Comparison of ENCODE assay signal across 14 mouse cellular contexts in the genomic region with DNA sequence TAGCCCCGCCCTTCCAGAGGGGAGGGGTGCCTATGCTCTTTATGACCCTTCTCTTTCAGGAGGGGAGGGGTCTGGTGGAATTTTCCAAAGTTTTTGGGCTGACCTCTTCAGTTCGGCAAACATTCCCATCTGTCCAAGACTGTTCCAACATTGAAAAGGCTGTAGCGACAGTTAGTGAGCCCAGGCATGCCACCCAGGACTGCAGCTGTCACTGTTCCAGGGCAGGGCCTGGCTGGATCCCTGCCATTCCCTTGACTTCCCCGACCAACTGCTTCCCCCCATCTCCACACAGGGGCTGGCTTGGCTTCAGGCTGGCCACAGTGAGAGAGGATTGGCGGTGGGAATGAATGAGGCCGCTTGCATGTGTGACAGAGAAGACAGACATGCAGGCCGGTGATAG. TPM values are rescaled to one million over a fixed set of nuclear protein-coding genes. Genes with fewer than 3 reads are reported as not detected.
DNase-seq lines count a peak whose midpoint lies in the region; TF ChIP-seq lines count a peak whose summit lies in the region.
"Had no signal": no experiment of that assay in that cellular context is flagged by ENCODE, and none has a peak within 500 bp of the region (broad histone marks: within the 10 kb centered on the region; RNA-seq: fewer than 3 reads in every experiment).

No protein-coding gene starts in this region.

- intact Hi-C loops in left cerebral cortex, postnatal 4 days (cut with DNase I), result no loop called here
- intact Hi-C loops in left cerebral cortex, postnatal 10 days (cut with DNase I), result no loop called here

- no peak overlapping the region for H3K4me3 ChIP-seq in myocyte
- H3K4me3 ChIP-seq: gastrocnemius, adult 2 months; megakaryocyte, embryonic 14.5 days had no signal

- peaks cover 3% of the 10 kb centered on the region for H3K27me3 ChIP-seq in myocyte (ENCODE audit: control insufficient read depth, insufficient read depth, insufficient read length)
- H3K27me3 ChIP-seq: Patski had no signal

- peak; percentile 35 to 70 for DNase-seq in cerebellum, postnatal 4 days (ENCODE audit: low spot score in 2 of 2)
- DNase-seq in cerebellum, adult 11 months, result no peak
- DNase-seq in left cerebral cortex, postnatal 4 days, result peak; percentile 86
- DNase-seq in left cerebral cortex, postnatal 10 days (ENCODE audit: extremely low spot score in 1 of 2, low spot score in 2 of 2), result no peak
- peak; percentile 29 for DNase-seq in right cerebral cortex, postnatal 4 days
- no peak for DNase-seq in right cerebral cortex, postnatal 14 days
- DNase-seq in urinary bladder, adult 18-20 months (ENCODE audit: low spot score in 2 of 2), result no peak
- DNase-seq: gastrocnemius, adult 2 months; heart, postnatal 36 days; kidney, postnatal 14 days had no signal

- TF ChIP-seq POLR2A in myocyte (IDR thresholded peaks at IDR 0.05; ENCODE audit: insufficient read length, low read depth), result no peak

- no peaks in the 10 kb centered on the region for H3K79me2 ChIP-seq in myocyte (ENCODE audit: control insufficient read depth, insufficient read depth)

- no peak overlapping the region for H3K4me2 ChIP-seq in myocyte (ENCODE audit: low read depth)
- H3K4me2 ChIP-seq: heart, embryonic 11.5 days had no signal

- no peaks in the 10 kb centered on the region for H3K36me3 ChIP-seq in myocyte (ENCODE audit: control insufficient read depth, insufficient read depth)

- H3ac ChIP-seq in myocyte (ENCODE audit: control insufficient read depth, insufficient read length), result no peak overlapping the region

TF ChIP-seq in myocyte, 11 proteins besides CTCF, POLR2A, EP300 and RAD21:
- TF ChIP-seq MAX (IDR thresholded peaks at IDR 0.05; ENCODE audit: low read depth) (no peak), MYOD1 (IDR thresholded peaks at IDR 0.05; ENCODE audit: control insufficient read depth in 1 of 3, insufficient read length in 2 of 3, low read depth in 2 of 3) (peak in 2 of 3 experiments; percentile 90 to 95), TCF3 (IDR thresholded peaks at IDR 0.05; ENCODE audit: insufficient read length, low read depth) (peak; percentile 55), POLR2AphosphoS2 (IDR thresholded peaks at IDR 0.05; ENCODE audit: insufficient read length, low read depth) (no peak), TCF12 (IDR thresholded peaks at IDR 0.05; ENCODE audit: insufficient read depth, poor library complexity, severe bottlenecking) (no peak), SRF (IDR thresholded peaks at IDR 0.05; ENCODE audit: control insufficient read depth, insufficient read length, low read depth) (no peak), REST (IDR thresholded peaks at IDR 0.05; ENCODE audit: insufficient read depth, insufficient read length) (no peak), USF1 (IDR thresholded peaks at IDR 0.05; ENCODE audit: low read depth) (no peak), CEBPB (IDR thresholded peaks at IDR 0.05; ENCODE audit: insufficient read depth, poor library complexity, severe bottlenecking) (no peak), MYOG (IDR thresholded peaks at IDR 0.05; ENCODE audit: control insufficient read depth in 1 of 3, insufficient read depth in 1 of 3, insufficient read length in 2 of 3, low read depth in 2 of 3) (peak; percentile 7 to 95 (median 92)), E2F4 (IDR thresholded peaks at IDR 0.05; ENCODE audit: insufficient read depth) (no peak)

RNA-seq across cellular contexts. Expression of a gene that starts 46.3 kb away (rescaled TPM):
- 10 to 100 TPM in 1 of 2 experiments, 1 to 10 TPM in 1; 8.2 to 10.5 TPM for total RNA-seq in left cerebral cortex, postnatal 4 days (2021)
- total RNA-seq in left cerebral cortex, postnatal 10 days (2021), result 10 to 100 TPM; 10.2 to 10.9 TPM
- polyA plus RNA-seq in myocyte (2012; fragmentation: generic; extraction: Trizol), result 6.2 TPM

RNA-seq across cellular contexts. Expression of a gene that starts 52.4 kb away (rescaled TPM):
- total RNA-seq in left cerebral cortex, postnatal 4 days (2021), result 1 to 10 TPM; 3.6 to 3.9 TPM
- total RNA-seq in left cerebral cortex, postnatal 10 days (2021), result 1 to 10 TPM; 4.8 to 5.2 TPM
- polyA plus RNA-seq in myocyte (2012; fragmentation: generic; extraction: Trizol), result 1.0 TPM

Comparison
In these comparisons a context has a peak if more than half of its experiments do, and no peak if none do; other contexts are left out.
1. DNase-seq: peak in cerebellum, postnatal 4 days (2 of 2), left cerebral cortex, postnatal 4 days (single experiment) and right cerebral cortex, postnatal 4 days (single experiment); none in cerebellum, adult 11 months (single experiment), left cerebral cortex, postnatal 10 days (0 of 2), right cerebral cortex, postnatal 14 days (single experiment) and urinary bladder, adult 18-20 months (0 of 2).